Mouse (Mus musculus): ENCODE measurements around the gene Bdh1. TPM values are rescaled to one million over a fixed set of nuclear protein-coding genes. Genes with fewer than 3 reads are reported as not detected.

Gene Bdh1
- polyA plus RNA-seq, 1 experiment from 2014 or later: 105 TPM

DNA sequence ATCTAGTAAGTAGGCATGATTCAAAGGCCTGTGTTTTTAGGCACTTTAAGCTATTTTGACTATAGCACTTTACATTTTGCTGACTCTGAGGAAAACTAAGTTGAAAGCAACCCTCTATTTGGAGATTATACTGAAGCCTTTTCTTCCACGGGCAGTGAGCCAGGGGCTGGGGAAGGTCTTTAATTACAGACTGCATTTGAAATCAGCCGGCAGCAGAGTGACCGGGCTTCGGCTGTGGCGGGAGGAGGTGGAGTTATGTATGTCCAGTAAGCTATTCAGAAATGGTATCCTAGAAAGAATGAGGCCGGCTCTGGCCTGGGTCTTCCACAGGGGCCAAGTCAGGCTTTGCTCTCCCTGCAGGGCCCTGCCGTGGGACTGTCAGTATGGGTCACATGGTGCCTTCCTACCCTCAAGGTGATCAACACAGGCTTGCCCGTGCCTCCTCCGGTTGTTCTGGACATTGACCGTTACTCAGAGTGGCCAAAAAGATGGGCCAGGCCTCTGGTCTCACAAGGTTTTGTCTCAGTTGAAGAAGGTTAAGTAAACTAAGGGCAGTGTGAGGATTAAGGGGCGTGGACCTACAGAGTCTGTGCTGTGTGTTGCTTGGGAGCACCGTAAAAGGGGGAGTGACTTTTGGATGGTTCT is 11.5 kb downstream of the Bdh1 start:
- Histone ChIP-seq H3K27ac (no peak overlapping the region), H3K4me2 (no peak overlapping the region), H3K4me1 (peaks cover 26% of the 10 kb centered on the region), H3K9ac (no peak overlapping the region), H3K9me3 (no peaks in the 10 kb centered on the region), H3K36me3 (replicated peaks) (peaks cover 3% of the 10 kb centered on the region), H3K4me3 (no peak overlapping the region), H3K27me3 (replicated peaks) (0 out of 2 replicates have a peak, but pooled peaks cover 4% of the 10 kb centered on the region)
- 61% methylated on average over 12 of the region's 12 CpGs for WGBS
- ATAC-seq (replicated peaks): no peak

DNA sequence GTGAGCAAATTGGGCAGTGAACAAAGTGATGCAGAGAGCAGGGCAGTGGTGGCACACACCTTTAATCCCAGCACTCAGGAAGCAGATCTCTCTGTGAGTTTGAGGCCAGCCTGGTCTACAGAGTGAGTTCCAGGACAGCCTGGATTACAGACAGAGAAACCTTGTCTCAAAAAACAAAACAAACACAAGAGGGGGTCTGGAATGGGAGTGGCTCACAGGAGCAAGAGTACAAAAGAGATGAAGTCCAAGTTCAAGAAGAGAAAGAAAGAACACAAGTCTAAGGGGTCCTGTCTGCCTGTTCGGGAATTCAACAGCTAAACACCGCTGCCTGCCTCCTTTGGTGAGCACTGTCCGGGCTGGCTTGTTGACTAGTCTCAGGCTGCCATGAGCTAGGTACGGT is 13.1 kb downstream of the Bdh1 start:
- H3K36me3 ChIP-seq (replicated peaks): peaks cover 11% of the 10 kb centered on the region
- peaks cover 24% of the 10 kb centered on the region for H3K4me1 ChIP-seq
- ATAC-seq (replicated peaks): no peak
- H3K27me3 ChIP-seq (replicated peaks): 0 out of 2 replicates have a peak, but pooled peaks cover 4% of the 10 kb centered on the region
- no peak overlapping the region for H3K4me2 ChIP-seq
- WGBS: 76% methylated on average over 4 of the region's 4 CpGs
- H3K9me3 ChIP-seq: no peaks in the 10 kb centered on the region
- H3K27ac ChIP-seq: no peak overlapping the region
- H3K4me3 ChIP-seq: no peak overlapping the region
- no peak overlapping the region for H3K9ac ChIP-seq

- H3K27me3 ChIP-seq (replicated peaks): 0 out of 2 replicates have a peak, but pooled peaks cover 4% of the 10 kb centered on the region
- no peak overlapping the region for H3K4me2 ChIP-seq
- WGBS: 51% methylated on average over 9 of the region's 9 CpGs
- no peak for ATAC-seq (replicated peaks)
- H3K36me3 ChIP-seq (replicated peaks): peaks cover 12% of the 10 kb centered on the region
- H3K4me3 ChIP-seq: no peak overlapping the region
- no peak overlapping the region for H3K9ac ChIP-seq
- peaks cover 19% of the 10 kb centered on the region; the same call in 1 of the 2 replicates for H3K4me1 ChIP-seq
- no peak overlapping the region for H3K27ac ChIP-seq
- no peaks in the 10 kb centered on the region for H3K9me3 ChIP-seq
Measured at GRCm38 (mm10) chr16:31436085-31436484, 14.0 kb downstream of the Bdh1 start.

GRCm38 (mm10) chr16:31437358-31437757 is 15.3 kb downstream of the Bdh1 start:
- Histone ChIP-seq H3K27me3 (replicated peaks) (no peaks in the 10 kb centered on the region), H3K4me3 (no peak overlapping the region), H3K9me3 (no peaks in the 10 kb centered on the region), H3K27ac (no peak overlapping the region), H3K4me2 (no peak overlapping the region), H3K36me3 (replicated peaks) (peaks cover 18% of the 10 kb centered on the region), H3K4me1 (peaks cover 19% of the 10 kb centered on the region; the same call in 1 of the 2 replicates), H3K9ac (no peak overlapping the region)
- WGBS: 92% methylated on average over 11 of the region's 11 CpGs
- ATAC-seq (replicated peaks): no peak

DNA sequence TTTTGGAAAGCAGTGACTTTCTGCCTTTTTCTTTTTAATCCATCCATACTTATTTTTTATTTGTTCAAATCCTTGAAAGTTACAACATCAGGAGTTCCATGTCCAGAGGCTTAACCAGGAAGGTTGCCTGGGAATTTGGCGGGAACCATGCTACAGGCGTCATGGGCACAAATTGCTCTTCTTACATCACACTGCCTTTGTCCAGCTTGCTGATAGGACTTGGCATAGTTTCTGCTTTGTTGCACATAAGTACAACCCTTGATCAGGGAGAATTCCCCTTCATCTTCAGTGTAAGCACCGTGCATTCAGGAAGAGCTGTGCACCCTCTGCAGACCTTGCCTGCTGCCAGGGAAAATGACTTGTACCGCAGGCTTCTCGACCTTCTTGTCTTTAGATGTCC is 17.4 kb downstream of the Bdh1 start:
- H3K4me1 ChIP-seq: 0 out of 2 replicates have a peak, but pooled peaks cover 5% of the 10 kb centered on the region
- ATAC-seq (replicated peaks): no peak
- H3K4me2 ChIP-seq: no peak overlapping the region
- no peaks in the 10 kb centered on the region for H3K9me3 ChIP-seq
- no peak overlapping the region for H3K9ac ChIP-seq
- H3K4me3 ChIP-seq: no peak overlapping the region
- 93% methylated on average over 5 of the region's 5 CpGs for WGBS
- H3K27ac ChIP-seq: no peak overlapping the region
- no peaks in the 10 kb centered on the region for H3K27me3 ChIP-seq (replicated peaks)
- H3K36me3 ChIP-seq (replicated peaks): peaks cover 18% of the 10 kb centered on the region

DNA sequence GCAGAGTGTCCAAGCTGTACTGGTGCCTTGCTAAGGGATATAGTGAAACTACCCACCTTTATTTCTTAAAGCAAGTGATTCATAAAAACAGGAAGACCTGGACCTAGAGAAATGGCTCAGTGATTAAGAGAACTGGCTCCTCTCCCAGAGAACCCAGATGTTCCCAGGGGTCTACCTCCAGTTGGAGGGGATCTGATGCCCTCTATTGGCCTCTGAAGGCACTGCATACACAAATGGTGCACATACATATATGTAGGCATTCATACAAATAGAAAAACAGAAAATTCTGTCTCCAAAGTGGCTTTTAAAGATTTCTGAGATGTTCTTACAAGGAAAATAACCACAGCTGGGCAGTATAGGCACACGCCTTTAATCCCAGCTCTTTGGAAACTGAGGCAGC is 18.0 kb downstream of the Bdh1 start:
- Histone ChIP-seq H3K4me1 (0 out of 2 replicates have a peak, but pooled peaks cover 5% of the 10 kb centered on the region), H3K4me2 (no peak overlapping the region), H3K9ac (no peak overlapping the region), H3K4me3 (no peak overlapping the region), H3K27me3 (replicated peaks) (no peaks in the 10 kb centered on the region), H3K9me3 (no peaks in the 10 kb centered on the region), H3K27ac (no peak overlapping the region), H3K36me3 (replicated peaks) (peaks cover 18% of the 10 kb centered on the region)
- 86% methylated on average over 1 of the region's 1 CpGs for WGBS
- ATAC-seq (replicated peaks): no peak

GRCm38 (mm10) chr16:31444521-31444920 is 22.4 kb downstream of the Bdh1 start:
- 88% methylated on average over 6 of the region's 6 CpGs for WGBS

DNA sequence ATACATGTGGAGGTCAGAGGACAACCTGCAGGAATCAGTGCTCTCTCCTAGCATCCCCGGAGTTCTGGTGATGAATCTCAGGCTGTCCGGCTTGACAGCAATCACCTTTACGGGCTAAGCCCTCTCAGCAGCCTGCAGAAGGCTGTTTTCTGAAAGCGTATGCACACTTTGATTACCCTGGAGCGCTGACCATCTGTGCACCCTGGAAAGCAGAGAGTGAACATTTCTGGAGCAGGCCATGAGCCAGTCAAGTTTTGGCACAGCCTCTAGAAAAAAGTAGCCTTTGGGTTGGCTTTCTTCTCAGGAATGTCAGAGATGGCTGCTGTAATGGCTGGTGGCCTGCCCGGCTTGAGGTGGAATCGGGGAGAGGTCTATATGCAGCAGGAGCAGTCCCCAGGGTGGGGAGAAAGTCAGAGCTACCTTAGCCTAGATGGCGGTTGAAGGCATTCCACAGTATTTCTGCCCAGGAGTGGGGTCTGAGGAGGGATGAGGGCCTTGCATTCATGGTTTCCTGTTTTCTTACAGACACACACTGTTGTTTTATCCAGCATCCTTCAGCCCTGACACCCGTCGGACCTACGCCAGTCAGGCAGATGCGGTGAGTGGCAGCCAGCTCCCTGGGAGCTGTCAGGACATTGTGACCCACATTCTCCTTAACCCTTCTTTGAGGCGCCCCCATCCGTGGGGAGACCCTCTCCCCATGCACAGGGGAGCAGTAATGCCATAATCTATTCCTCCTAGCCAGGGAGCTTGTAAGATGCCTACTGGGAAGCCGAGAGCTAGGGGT is 24.2 kb downstream of the Bdh1 start:
- Histone ChIP-seq H3K27ac (no peak overlapping the region), H3K9ac (no peak overlapping the region), H3K9me3 (no peaks in the 10 kb centered on the region), H3K27me3 (replicated peaks) (no peaks in the 10 kb centered on the region), H3K4me3 (no peak overlapping the region), H3K4me1 (no peaks in the 10 kb centered on the region), H3K4me2 (no peak overlapping the region), H3K36me3 (replicated peaks) (peaks cover 14% of the 10 kb centered on the region; the same call in 1 of the 2 replicates)
- no peak for ATAC-seq (replicated peaks)
- 79% methylated on average over 15 of the region's 15 CpGs for WGBS

More at GRCm38 (mm10) chr16:31444521-31444920, 22.4 kb downstream of the Bdh1 start:
- peaks cover 18% of the 10 kb centered on the region for H3K36me3 ChIP-seq (replicated peaks)
- no peaks in the 10 kb centered on the region for H3K9me3 ChIP-seq
- no peak for ATAC-seq (replicated peaks)
- no peak overlapping the region for H3K9ac ChIP-seq
- no peak overlapping the region for H3K27ac ChIP-seq
- H3K4me2 ChIP-seq: no peak overlapping the region
- no peaks in the 10 kb centered on the region for H3K27me3 ChIP-seq (replicated peaks)
- no peaks in the 10 kb centered on the region for H3K4me1 ChIP-seq
- H3K4me3 ChIP-seq: no peak overlapping the region

DNA sequence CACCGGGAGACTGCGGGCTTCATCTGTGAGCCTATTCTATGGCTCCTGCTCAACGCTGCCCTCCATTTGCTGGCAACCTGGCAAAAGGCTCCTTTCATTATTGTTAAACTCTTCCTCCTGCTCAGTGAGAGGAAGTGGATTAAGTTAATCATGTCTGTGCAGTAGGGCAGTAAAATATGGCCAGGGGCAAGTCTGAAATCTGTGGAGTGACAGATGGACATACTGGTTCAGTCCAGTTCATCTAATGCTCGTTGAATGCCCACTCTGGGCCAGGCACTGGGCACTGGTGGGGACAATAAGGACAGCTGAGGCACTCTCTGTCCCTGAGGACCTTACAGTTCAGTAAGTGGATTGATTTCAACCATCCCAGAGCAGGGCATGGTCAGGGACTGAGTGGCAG is 27.9 kb downstream of the Bdh1 start:
- Histone ChIP-seq H3K9me3 (no peaks in the 10 kb centered on the region), H3K36me3 (replicated peaks) (peaks cover 9% of the 10 kb centered on the region; the same call in 1 of the 2 replicates)

DNA sequence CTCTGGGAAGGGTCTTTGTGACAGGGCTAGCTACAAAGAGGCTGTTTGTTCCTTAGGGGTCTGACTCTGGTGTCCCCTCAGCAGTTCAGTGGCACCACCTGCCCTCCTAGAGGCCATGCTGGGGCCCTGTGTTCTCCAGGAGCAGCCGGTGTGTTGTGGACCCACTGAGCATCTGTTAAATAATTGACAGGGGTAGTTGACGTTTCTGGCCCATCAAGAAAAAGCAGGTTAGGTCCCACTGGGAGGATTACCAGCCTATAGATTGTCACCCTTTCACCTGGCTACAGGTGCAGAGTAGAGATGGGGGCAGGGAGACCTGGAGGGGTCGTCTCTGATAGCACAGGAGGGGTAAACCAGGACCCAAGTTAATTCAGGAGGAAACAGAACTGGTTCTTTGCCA is 29.2 kb downstream of the Bdh1 start:
- 83% methylated on average over 3 of the region's 3 CpGs for WGBS
- H3K36me3 ChIP-seq (replicated peaks): peaks cover 9% of the 10 kb centered on the region; the same call in 1 of the 2 replicates
- H3K9me3 ChIP-seq: no peaks in the 10 kb centered on the region

More for the DNA sequence above, 27.9 kb downstream of the Bdh1 start:
- ATAC-seq (replicated peaks): no peak
- Histone ChIP-seq H3K27ac (no peak overlapping the region), H3K27me3 (replicated peaks) (no peaks in the 10 kb centered on the region), H3K4me2 (no peak overlapping the region), H3K9ac (no peak overlapping the region), H3K4me1 (no peaks in the 10 kb centered on the region), H3K4me3 (no peak overlapping the region)
- 73% methylated on average over 4 of the region's 4 CpGs for WGBS

DNA sequence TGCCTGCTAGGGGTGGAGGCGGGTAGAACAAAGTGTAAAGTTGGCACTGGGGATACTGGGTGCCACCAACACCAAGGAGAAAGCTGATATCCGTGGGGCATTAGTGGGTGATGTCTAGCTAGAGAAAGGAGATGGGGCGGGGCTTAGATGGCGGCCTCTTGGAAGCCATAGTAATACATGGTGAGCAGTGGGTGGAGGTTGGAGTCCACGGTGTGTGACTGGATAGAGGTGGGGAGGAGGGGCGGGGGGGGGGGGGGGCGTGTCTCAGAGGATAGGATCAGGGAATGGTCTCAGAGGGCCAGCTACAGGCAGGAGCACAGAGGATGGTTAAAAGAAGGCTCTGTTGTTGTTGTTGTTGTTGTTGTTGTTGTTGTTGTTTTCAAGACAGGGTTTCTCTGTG is 30.4 kb downstream of the Bdh1 start:
- H3K9ac ChIP-seq: no peak overlapping the region
- H3K27me3 ChIP-seq (replicated peaks): no peaks in the 10 kb centered on the region
- no peak overlapping the region for H3K4me3 ChIP-seq
- WGBS: 73% methylated on average over 7 of the region's 7 CpGs
- H3K9me3 ChIP-seq: no peaks in the 10 kb centered on the region
- H3K4me2 ChIP-seq: no peak overlapping the region
- ATAC-seq (replicated peaks): no peak
- H3K4me1 ChIP-seq: no peaks in the 10 kb centered on the region
- peaks cover 10% of the 10 kb centered on the region; the same call in 1 of the 2 replicates for H3K36me3 ChIP-seq (replicated peaks)
- H3K27ac ChIP-seq: no peak overlapping the region

More for the DNA sequence above, 29.2 kb downstream of the Bdh1 start:
- H3K4me2 ChIP-seq: no peak overlapping the region
- H3K4me3 ChIP-seq: no peak overlapping the region
- no peak for ATAC-seq (replicated peaks)
- H3K27me3 ChIP-seq (replicated peaks): no peaks in the 10 kb centered on the region
- no peaks in the 10 kb centered on the region for H3K4me1 ChIP-seq
- no peak overlapping the region for H3K27ac ChIP-seq
- no peak overlapping the region for H3K9ac ChIP-seq

GRCm38 (mm10) chr16:31454013-31454412 is 31.9 kb downstream of the Bdh1 start:
- peaks cover 5% of the 10 kb centered on the region for H3K4me1 ChIP-seq
- no peaks in the 10 kb centered on the region for H3K27me3 ChIP-seq (replicated peaks)
- WGBS: 89% methylated on average over 4 of the region's 4 CpGs
- no peak overlapping the region for H3K4me2 ChIP-seq
- H3K9me3 ChIP-seq: no peaks in the 10 kb centered on the region
- H3K27ac ChIP-seq: no peak overlapping the region
- no peak for ATAC-seq (replicated peaks)
- peaks cover 8% of the 10 kb centered on the region; the same call in 1 of the 2 replicates for H3K36me3 ChIP-seq (replicated peaks)
- no peak overlapping the region for H3K9ac ChIP-seq
- H3K4me3 ChIP-seq: no peak overlapping the region
